In the genomic region with DNA sequence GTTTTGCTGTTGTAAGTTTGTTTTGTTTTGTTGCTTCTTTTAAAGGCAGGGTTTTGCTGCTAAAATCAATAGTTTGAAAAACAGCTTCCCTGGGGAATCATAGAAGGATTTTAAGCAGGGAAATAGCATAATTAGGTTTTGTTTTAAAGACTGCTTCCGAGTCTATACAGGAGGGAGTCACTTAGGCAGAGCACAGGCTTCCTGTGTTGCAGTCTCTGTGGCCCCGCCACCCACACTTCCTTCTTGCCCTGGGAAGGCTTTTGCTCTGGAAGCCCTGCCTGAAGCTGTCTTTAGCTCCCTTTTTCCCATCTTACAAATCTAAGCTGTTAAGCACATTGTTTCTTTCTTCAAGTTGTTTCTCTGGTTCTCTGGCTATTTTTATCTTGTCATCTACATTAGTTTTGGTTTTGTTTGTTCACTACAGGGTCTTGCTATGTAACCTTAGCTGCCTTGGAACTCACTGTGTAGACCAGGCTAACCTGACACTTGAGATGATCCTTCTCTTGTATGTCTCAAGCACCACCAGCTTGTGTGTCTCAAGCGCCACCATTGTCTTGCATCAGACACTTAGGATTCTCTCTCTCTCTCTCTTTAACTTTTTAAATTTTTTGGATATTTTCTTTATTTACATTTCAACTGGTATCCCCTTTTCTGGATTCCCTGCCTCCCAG, we compare ENCODE assay signal across 11 mouse cellular contexts. TPM values are rescaled to one million over a fixed set of nuclear protein-coding genes. Genes with fewer than 3 reads are reported as not detected.
DNase-seq lines count a peak whose midpoint lies in the region; ATAC-seq lines count a peak whose summit lies in the region.
"Had no signal": no experiment of that assay in that cellular context is flagged by ENCODE, and none has a peak within 500 bp of the region (broad histone marks: within the 10 kb centered on the region; RNA-seq: fewer than 3 reads in every experiment).

No protein-coding gene starts in this region.

- no peaks in the 10 kb centered on the region for H3K4me1 ChIP-seq in kidney, embryonic 16.5 days (ENCODE audit: insufficient read depth, low read length)
- H3K4me1 ChIP-seq: hindbrain, embryonic 12.5 days; limb, embryonic 12.5 days had no signal

- H3K27me3 ChIP-seq in kidney, embryonic 16.5 days (ENCODE audit: insufficient read depth, low read length), result no peaks in the 10 kb centered on the region
- H3K27me3 ChIP-seq: hindbrain, embryonic 12.5 days; limb, embryonic 12.5 days had no signal

- no peak for ATAC-seq in kidney, embryonic 16.5 days (ENCODE audit: low FRiP score, low TSS enrichment)

- no peak overlapping the region for H3K9ac ChIP-seq in kidney, embryonic 16.5 days (replicated peaks; ENCODE audit: low read length)
- H3K9ac ChIP-seq: hindbrain, embryonic 12.5 days; limb, embryonic 12.5 days had no signal

- no peaks in the 10 kb centered on the region for H3K9me3 ChIP-seq in kidney, embryonic 16.5 days (ENCODE audit: low read length)
- H3K9me3 ChIP-seq: hindbrain, embryonic 12.5 days; limb, embryonic 12.5 days had no signal

- no peak overlapping the region for H3K4me2 ChIP-seq in kidney, embryonic 16.5 days (replicated peaks; ENCODE audit: low read depth, low read length)
- H3K4me2 ChIP-seq: hindbrain, embryonic 12.5 days; limb, embryonic 12.5 days had no signal

- DNase-seq in kidney, postnatal 14 days, result peak; percentile 41
- DNase-seq in NIH3T3 (ENCODE audit: low read depth), result peak; percentile 15
- peak; percentile 45 for DNase-seq in liver
- DNase-seq in lung, postnatal 4 days, result peak; percentile 53 to 74
- no peak for DNase-seq in embryo, embryonic 9.5 days (ENCODE audit: extremely low spot score)
- no peak for DNase-seq in left cerebral cortex, adult 11 months (ENCODE audit: low spot score)
- DNase-seq: cerebellum, postnatal 14 days; gastrocnemius, postnatal 10 days had no signal

- no peak overlapping the region for H3K4me3 ChIP-seq in kidney, embryonic 16.5 days (ENCODE audit: low read length)
- H3K4me3 ChIP-seq: hindbrain, embryonic 12.5 days; limb, embryonic 12.5 days had no signal

- H3K27ac ChIP-seq in kidney, embryonic 16.5 days (ENCODE audit: low read length), result no peak overlapping the region
- H3K27ac ChIP-seq: hindbrain, embryonic 12.5 days; limb, embryonic 12.5 days had no signal

- WGBS in kidney, embryonic 16.5 days, result 64% methylated on average over 3 of the region's 3 CpGs

- H3K36me3 ChIP-seq in kidney, embryonic 16.5 days (ENCODE audit: insufficient read depth, low read length), result no peaks in the 10 kb centered on the region
- H3K36me3 ChIP-seq: hindbrain, embryonic 12.5 days; limb, embryonic 12.5 days had no signal

RNA-seq across cellular contexts. Expression of gene Npr2, which starts 18.5 kb away (rescaled TPM):
- 9.1 and 9.5 TPM in 2 replicates for polyA plus RNA-seq in kidney, embryonic 16.5 days (2015; fragmentation: Nextera tagmentation; extraction: Ambion mirVana)

RNA-seq across cellular contexts. Expression of gene Msmp, which starts 28.9 kb away (rescaled TPM):
- polyA plus RNA-seq in kidney, embryonic 16.5 days (2015; fragmentation: Nextera tagmentation; extraction: Ambion mirVana), result 0.89 and 3.1 TPM in 2 replicates

RNA-seq across cellular contexts. Expression of gene Gba2, which starts 34.5 kb away (rescaled TPM):
- 25.8 and 26.3 TPM in 2 replicates for polyA plus RNA-seq in kidney, embryonic 16.5 days (2015; fragmentation: Nextera tagmentation; extraction: Ambion mirVana)

RNA-seq across cellular contexts. Expression of gene Rgp1, which starts 34.7 kb away (rescaled TPM):
- polyA plus RNA-seq in kidney, embryonic 16.5 days (2015; fragmentation: Nextera tagmentation; extraction: Ambion mirVana), result 32.3 and 33.0 TPM in 2 replicates

RNA-seq across cellular contexts. Expression of gene Spag8, which starts 40.2 kb away (rescaled TPM):
- 1.4 TPM in 2 replicates for polyA plus RNA-seq in kidney, embryonic 16.5 days (2015; fragmentation: Nextera tagmentation; extraction: Ambion mirVana)

Comparison
In these comparisons a context has a peak if more than half of its experiments do, and no peak if none do; other contexts are left out.
1. DNase-seq: peak in kidney, postnatal 14 days (single experiment), NIH3T3 (single experiment), liver (single experiment) and lung, postnatal 4 days (2 of 2); none in embryo, embryonic 9.5 days (single experiment) and left cerebral cortex, adult 11 months (single experiment).